Mouse (Mus musculus) right cerebral cortex, postnatal 36 days (tissue): ENCODE measurements around the gene Best2.
A peak's percentile ranks its signal among the peaks of the same experiment; 100 is the strongest.

Experiments used
- DNase-seq, 2 experiments: peaks; one replicate each; pipeline ENCODE4 v3.0.0; 2022; ENCODE audit warnings: low spot score in 2 of 2, mixed read lengths in 1 of 2

Best2 gene

DNA sequence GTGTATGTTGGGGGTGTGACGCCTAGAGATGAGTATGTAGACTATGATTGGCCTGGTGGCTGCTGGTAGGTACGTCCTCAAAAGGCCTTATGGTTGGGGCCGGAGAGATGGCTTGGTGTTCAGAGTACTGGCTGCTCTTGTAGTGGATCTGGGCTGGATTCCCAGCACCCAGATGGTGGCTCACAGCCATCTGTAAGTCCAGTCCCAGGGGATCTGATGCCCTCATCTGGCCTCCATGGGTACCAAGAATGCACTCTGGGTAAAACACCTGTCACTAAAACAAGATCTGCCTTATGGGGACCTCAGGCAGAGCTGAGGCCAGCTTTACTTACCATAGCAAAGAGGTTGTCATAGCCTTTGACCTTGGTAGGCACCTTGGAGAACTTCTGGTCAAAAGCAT is 9.5 kb upstream of the Best2 start:
- DNase-seq, result no peak

DNA sequence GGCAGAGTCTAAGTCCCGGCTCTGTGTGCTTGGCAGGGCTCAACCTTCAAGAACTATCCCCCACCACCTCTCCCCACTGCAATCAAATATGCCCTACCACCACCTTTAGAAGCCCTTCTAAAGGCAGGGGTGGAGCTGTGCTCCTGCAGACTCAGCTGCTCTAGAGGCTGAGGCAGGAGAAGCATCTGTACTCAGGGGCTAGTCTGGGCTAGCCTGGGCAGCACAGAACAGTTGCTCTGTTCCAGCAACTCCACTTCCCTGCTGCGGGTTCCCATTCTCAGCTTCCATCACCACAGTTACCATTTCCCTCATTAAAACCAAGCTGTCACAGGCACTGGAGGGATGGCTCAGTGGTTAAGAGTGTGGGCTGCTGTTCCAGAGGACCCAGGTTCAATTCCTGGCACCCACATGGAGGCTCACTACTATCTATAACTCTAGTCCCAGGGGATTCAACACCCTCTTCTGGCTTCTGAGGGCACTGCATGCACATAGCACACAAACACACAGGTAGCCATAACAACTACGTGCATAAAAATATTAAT is 7.3 kb upstream of the Best2 start:
- no peak for DNase-seq

DNA sequence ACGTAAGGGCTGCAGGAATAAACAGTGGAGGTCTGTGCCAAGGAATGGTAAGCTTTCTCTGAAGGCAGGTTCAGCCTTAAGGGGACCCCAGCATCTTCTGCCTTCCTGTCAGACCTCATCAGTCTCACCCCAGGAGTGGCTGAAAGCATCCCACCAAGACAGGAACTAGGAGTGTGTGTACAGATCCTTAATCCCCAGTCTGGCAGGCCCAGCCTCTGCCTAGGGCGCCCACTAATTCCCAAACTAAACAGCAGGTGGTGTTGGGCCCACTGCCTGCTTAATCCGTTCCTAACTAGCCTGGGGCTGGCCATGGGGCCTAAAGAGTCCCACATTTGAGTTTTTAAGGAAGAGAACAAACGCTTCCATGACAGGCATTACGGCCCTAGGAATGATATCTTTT is 2.9 kb upstream of the Best2 start:
- DNase-seq, result no peak

DNA sequence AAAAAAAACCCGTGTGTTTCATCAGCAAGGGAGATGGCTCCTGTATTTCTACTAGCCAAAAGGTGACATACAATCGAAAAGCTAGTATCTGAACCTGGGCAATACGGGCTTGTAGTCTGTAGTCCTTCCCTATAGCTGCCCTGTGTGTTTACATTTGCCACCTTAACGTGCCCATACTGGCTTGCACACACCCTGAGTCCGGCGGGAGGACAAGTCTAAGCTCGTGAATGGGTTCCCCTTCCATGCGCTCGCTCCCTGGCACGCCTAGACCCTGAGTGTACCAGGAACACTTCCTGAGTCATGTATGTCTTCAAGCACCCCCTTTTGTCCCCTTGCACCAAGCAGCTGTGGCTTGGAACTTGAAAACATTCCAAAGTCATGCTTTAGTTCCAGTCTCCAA is 2.4 kb upstream of the Best2 start:
- no peak for DNase-seq

DNA sequence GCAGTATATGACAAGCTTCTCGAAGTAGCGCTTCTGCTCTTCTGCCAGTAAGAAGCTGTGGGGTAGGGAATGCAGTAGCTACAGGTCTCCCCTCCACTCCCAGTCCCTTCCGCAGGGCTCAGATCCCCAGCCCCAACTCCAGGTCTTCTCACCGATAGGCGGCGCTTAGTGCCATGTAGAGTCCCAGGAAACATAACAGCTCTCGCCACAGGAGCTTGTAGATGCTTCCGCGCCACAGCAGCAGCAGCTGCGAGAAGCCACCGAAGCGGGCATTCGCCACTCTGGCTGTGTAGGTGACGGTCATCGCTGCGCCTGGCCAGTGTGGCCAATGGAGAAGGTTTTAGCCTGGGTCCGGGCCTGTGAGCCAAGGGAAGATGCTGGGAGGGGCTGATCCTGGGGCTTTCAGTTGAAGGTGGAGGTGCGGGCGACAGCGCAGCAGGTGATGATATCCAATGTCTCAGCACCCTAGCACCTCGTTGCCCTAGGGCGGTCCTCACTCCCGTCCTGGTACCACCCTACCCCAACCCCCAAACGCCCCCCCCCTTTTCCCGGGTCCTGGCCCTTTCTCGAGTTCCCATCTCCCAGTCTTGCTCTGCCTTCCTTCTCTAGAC is 996 bp downstream of the Best2 start:
- peak; percentile 66 to 67 for DNase-seq

DNA sequence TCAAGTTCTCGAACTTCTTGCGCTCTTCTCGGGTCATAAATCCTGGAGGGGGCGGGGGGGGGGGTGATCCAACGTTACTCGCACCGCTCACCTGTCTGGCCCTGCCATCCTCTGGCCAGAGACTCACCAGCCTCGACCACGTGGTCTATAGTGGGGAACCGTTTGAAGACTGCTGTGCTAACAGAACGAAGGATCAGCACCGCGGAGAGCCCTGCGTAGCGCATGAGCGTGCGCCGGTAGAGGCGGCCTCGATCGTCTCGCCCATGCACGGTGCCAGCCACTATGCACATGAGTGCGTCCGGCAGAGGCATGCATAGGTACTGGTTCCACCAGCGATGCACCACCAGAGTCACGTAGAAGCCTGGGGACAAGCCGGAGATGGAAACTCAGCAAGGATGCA is 3.1 kb downstream of the Best2 start:
- DNase-seq, result no peak

DNA sequence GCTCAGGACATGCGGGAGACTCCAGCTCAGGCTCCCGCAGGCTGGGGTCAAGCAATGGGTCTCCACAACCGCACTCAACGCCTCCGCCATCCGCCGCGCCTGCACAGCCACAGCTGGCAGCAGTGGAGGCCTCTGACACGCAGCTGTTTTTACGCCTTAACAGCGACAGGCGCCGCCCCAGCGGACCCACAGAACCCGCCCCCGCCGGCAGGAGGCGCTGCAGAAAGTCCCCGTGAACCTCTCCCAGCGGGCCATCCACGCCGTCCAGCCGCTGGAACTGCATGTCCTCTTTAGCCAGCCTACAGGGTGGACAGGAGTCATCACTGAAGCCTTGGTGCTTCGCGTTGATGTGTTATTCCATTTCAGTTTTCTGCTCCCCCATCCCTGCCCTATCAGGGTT is 6.6 kb downstream of the Best2 start:
- DNase-seq, result no peak

DNA sequence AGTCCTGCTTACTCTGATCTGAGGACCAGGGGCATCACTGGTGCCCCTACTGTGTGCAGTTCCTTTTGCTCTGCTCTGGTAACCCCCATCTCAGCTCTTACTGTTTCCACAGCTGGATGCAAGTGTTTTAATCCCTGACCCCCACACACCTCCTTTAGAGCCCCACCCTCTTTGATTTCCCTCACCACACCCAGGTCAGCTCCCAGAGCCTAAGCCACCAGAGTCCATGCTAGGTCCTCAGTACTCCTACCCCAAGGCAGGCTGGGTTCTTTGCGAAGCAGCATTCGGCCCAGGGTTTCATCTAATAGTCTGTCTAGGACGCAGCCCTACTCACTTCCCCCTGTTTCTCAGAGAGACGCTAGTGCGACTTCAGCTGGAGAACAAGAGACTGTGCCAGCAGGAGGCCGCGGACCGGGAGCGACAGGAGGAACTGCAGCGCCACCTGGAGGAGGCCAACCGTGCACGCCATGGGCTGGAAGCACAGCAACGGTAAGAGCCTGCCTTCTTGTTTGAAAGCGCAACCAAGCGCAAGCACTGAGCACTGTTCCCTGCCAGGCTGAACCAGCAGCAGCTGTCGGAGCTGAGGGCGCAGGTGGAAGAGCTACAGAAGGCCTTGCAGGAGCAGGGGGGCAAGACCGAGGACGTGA is 16.6 kb downstream of the Best2 start:
- peak; percentile 85 to 89 for DNase-seq

DNA sequence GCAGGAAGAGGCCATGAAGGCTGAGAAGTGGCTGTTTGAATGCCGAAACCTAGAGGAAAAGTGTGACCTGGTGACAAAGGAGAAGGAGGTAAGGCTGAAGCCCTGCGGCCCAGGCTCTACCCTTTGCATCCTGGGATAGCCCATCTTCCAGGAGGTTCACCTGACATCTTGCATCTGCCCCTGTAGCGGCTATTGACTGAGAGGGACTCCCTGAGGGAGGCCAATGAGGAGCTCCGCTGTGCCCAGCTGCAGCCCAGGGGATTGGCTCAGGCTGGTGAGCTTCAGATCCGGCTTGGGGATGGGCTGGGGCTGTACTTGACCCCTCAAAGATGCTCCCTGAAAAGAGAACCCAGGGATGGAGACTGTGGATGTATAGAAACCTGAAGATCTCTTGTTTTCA is 17.4 kb downstream of the Best2 start:
- DNase-seq, result no peak

DNA sequence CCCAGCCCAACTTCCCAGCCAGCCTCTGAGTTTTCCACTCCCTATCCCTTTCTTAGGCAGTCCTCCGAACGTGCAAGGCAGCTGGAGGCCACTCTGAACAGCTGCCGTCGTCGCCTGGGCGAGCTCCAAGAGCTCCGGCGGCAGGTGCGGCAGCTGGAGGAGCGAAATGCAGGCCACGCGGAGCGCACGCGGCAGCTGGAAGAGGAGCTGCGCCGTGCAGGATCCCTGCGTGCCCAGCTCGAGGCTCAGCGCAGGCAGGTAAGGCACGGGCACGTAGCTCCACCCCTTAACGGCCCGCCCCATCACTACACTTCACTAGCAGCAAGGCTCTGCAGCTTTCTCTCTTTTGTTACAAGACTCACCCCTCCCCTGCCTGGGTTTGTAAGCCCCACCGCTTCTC is 18.7 kb downstream of the Best2 start:
- DNase-seq, result no peak

DNA sequence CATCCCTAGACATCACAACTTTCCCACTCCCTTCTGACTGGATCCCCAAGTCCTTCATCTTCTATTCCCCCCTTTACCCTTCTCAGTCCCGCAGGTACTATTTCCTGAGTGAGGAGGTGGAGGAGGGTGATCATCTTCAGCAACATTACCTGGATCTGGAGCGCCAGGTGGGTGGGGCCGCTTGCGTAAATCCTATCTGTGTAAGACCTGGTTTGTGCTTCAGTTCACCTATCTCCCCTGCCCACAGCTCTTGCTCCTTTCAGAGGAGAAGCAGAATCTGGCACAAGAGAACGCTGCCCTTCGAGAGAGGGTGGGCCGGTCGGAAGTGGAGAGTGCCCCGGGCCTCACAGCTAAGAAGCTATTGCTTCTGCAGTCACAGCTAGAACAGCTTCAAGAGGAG is 20.0 kb downstream of the Best2 start:
- no peak for DNase-seq

DNA sequence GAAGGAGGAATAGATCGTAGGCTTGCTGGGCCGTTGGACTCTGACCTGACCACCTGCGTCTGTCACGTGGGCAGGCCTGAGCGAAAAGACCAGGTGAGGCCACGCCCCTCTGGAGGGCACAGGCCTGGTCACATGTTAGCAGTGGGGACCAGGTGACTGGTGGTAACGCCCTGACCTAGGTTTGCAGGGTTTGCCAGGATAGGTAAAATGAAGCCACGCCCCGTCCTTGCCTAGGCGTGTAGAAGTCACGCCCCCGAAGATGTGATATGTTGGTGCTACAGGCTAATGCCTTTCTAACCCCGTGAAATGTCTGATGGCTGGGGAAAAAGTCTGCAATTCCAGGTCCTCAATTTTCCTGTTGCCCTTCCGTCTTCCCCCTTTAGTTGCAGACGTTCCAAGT is 23.5 kb downstream of the Best2 start:
- no peak for DNase-seq

DNA sequence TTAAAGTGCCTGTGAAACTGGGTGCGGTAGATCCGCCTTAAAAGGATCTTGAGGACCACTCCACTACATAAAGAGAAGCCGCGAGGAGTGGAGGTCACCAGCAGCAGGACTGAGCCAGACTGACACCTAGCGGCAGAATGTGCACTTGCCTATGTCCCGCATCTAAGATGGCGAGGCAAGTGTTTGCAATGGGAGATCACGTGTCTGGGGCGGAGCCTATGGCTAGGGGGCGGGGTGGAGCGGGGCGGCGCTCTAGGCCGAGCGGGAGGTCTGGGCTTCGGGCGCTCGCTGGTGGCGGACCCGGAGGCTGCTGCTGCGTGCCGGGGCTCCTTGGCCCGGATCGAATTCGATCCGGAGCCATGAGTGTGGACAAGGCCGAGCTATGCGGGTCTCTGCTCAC is 24.0 kb downstream of the Best2 start, which contains the start of gene Hook2:
TSS of gene Hook2 (plus strand) at position 255 of the 400 bp plus-strand sequence.
- peak; percentile 95 to 96 for DNase-seq

DNA sequence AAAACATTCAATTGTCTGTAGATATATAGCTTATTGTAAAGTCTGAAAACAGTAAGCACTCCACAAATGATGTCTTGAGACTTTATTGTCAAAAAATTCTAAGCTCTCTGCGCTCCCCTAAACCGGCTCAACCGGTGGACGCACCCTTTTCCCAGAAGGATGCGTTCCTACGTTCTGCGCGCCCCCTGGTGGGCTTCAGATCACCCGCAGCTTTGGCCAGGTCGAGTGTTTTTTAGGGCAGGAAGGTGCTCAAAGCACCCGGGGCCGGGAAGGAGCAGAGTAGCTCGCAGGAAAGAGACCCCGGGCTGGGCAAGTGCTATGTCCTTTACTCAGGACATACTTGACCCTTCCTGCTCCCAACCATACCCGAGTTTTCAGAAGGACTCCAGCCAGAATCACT is 24.5 kb downstream of the Best2 start:
- peak; percentile 74 to 77 for DNase-seq

DNA sequence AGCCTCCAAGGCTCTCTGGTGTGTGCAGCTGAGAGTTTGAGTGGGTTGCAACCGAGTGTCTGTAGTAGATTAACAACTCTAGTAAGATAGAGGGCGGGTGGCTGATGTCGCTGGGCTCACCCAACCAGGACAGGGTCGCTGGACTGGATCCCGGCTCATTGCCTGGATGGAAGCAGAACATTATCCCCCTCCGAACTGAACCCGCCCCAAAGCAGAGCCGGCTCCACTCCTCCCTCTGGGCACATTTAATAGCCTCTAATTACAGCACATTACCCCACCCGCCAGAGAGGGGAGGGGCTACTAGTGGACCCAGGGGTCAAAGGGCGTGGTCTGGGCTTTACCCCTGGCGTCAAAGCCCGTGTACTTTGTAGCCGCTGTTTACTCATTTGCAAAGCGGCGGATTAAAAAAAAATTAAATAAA is 25.0 kb downstream of the Best2 start:
- no peak for DNase-seq

DNA sequence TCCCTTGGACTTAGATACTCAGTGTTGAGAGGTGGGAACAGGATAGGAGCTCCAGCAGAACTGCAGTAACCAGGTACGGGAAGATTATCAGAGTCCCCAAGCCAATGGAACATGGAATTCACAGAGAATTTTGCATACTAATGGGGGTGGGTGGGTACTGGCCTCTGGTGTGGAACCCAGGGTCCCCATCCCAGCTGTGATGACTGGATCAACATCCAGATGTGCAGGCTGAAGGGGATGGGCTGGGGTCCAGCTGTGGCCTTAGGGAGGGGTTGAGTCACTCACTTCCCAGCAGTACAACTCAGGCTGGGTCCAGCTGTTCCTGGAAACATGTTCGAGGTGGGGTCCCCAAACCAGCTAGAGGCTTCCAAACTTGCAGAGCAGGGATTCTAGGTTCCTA is 26.4 kb downstream of the Best2 start:
- no peak for DNase-seq

DNA sequence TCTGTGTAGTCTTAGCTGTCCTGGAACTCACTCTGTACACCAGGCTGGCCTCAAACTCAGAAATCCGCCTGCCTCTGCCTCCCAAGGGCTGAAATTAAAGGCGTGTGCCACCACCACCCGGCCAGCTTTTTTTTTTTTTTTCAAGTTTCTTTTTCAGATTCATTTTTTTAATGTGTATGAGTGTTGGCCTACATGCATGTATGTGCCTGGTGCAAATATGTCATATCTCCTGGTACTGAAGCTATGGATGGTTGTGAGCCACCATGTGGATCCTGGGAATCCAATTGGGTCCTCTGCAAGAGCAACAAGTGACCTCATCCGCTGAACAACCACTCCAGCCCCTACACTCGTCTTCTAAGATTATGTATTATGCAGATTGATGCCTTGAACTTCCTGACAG is 26.9 kb downstream of the Best2 start:
- DNase-seq, result no peak

DNA sequence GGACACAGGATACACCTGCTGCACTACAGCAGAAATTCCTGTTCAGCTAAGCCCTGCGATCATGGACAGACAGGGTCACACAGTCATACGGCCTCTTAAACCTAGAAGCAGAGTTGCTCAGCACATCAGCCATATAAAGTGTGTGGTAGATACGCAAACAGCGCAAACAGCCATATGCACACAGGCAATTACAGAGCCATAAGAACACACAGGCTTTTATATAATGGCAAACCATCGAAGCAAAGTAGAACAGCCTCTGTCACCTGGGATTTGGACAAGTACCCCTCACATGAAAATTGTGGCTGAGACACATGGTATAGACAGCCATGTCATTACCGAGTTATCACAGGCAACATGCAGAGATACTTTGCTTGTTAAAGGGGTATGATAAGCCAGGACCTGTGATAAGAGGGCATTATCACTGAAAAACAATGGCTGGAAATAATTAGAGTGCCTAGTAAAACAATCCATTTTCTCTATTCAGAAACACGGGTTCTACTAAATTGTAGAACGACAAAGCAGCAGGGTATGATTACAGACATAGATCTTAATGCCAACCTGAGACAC is 27.9 kb downstream of the Best2 start:
- no peak for DNase-seq

DNA sequence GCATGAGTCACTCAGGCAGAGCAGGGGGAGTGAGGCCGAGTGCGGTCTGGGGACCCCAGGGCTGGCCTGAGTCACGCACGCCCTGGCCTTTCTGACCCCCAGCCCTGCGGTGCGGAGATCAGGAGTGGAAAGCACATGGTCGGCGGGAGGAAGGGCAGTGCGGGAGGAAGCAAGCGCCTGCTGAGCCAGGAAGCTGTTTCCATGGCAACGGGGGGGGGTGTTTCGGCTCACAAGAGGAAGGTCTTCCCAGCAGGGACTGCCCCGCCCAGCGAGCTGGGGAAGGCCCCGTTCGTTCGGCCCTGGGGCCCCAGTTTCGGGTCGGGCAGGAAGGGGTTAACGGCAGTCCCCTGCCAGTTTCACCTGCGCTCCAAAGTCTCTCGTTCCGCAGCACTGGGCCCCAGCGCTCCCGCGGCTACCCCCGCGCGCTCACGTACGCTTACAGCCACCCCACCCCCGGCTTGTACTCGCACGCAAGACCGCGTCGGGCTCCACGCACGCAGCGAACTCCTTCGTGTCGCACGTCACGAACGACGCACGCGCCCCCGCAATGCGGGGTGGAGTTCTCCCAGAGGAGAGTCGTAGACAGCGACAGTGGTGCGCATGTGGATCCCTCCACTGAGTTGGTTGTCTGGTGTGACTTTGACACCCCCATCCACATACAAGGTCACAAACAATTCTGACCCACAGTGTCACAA is 28.5 kb downstream of the Best2 start:
- DNase-seq, result peak; percentile 95 to 96

DNA sequence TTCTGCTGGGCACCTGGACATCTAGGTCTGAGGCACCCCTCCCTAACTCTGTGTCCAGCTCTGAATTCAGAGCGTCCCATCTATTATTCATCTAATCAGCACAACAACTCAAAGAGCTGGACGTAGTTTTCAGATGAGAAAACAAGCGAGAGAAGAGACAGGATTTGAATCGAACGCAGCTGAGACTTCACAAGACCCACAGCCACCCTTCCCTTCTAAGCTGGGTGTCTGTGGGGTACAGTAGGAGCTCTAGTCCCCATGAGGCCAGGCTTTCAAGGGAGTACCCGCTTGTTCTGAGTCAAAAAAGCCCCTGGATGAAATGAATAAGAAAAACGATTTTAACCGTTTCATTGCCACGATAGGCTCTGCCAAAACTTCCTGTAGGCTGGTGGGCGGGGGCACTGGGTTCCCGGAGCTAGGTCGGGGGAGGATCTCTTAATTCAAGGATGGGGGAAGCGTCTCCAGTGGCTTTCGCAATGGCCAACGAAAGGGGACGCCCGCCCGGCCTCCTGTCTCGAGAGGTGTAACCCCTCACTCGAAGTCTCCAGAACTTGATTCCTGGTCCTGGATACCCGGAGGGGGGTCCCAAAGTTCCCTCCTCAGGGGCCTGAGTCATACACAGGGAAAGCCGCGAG is 29.2 kb downstream of the Best2 start:
- DNase-seq, result no peak

DNA sequence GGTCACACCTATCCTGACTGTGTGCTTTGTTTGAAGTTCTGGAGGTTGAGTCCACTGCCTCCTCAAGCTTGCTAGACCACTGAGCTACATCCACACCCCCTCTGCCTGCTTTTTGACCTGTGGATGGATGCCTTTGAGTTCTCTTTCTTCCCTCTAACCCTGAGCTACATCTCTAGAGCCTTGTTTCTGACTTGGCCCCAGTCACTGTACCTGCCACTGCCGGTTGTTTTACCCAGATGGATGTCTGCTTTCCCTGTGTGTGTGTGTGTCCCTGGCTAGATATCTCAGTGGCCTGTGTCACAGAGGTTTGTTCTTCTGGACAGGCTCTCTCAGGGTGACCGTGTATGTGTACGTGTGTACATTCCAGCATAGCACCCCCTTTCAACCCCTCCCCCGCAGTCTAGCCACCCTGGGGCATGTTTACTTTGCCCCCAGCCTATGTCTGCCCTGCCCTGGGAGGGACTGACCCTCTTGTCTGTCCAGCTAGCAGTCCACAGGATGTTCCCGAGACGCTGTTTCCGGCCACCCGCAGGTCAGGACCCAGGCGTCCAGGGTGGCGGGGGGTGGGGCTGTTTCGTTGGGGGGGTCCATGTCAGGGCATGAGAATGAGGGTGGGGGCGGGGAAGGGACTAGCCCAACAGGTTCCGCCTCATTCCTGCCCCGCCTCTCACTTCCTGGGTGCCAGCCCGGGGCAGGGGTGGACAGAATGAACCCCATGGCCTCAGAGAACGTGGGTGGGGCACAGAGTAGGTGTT is 29.9 kb downstream of the Best2 start:
- DNase-seq, result no peak
